Mouse (Mus musculus) cerebellum, adult 2 months (tissue): ENCODE results near the gene Stox1. TPM values are rescaled to one million over a fixed set of nuclear protein-coding genes. Genes with fewer than 3 reads are reported as not detected.
"Not testable (repeated sequence)": the region's sequence is repeated elsewhere in the genome, so short reads cannot be mapped to it uniquely, and the experiment has no call there.

Source experiments
- DNase-seq, 2 experiments: peaks; one replicate each; pipeline ENCODE4 v3.0.0; 2021
- H3K27ac ChIP-seq: fragments of 200-500 bp; 2 replicates; pipeline ENCODE4 v1.5.1; 2012; ENCODE audit warnings: low read length, control low read depth, inconsistent platforms; ENCODE audit not compliant: insufficient read depth
- H3K27me3 ChIP-seq: fragments of 200-500 bp; 2 replicates; pipeline ENCODE4 v1.6.1; 2012; ENCODE audit warnings: inconsistent platforms, mild to moderate bottlenecking, low read length, moderate library complexity; ENCODE audit not compliant: control insufficient read depth, insufficient read depth
- H3K4me1 ChIP-seq: fragments of 200-500 bp; 2 replicates; pipeline ENCODE4 v1.6.1; 2011; ENCODE audit warnings: low read length; ENCODE audit not compliant: control insufficient read depth, insufficient read depth
- H3K4me3 ChIP-seq: fragments of 200-500 bp; replicated peaks from 2 replicates; pipeline ENCODE3; 2011; ENCODE audit warnings: mild to moderate bottlenecking, low read depth, low read length, control low read depth; ENCODE audit not compliant: insufficient read depth
- CTCF ChIP-seq: fragments of 200-500 bp; IDR thresholded peaks from 2 replicates; pipeline ENCODE4 v1.5.1; 2011; ENCODE audit warnings: low read depth, mild to moderate bottlenecking, control low read depth, low read length, moderate library complexity, borderline replicate concordance; ENCODE audit not compliant: insufficient read depth
- POLR2A ChIP-seq: fragments of 200-500 bp; IDR thresholded peaks from 2 replicates; pipeline ENCODE4 v1.6.1; 2011; ENCODE audit warnings: low read length, control low read depth, borderline replicate concordance; ENCODE audit not compliant: insufficient read depth
- WGBS: fragments of 180-500 bp; shearing (Covaris S2); methylation state at CpG from one replicate; pipeline ENCODE4 v1.1.7; 2018; 5-methylcytosine and 5-hydroxymethylcytosine counted together
- polyA plus RNA-seq: library from polyadenylated mRNA; depleted of rRNA; stranded (reverse); fragments of >200 nt; gene quantifications from 2 replicates; pipeline ENCODE4 v1.2.3, GENCODE M21; 2012; rRNA removed

The Stox1 gene
- 1.4 TPM in 2 replicates for polyA plus RNA-seq

DNA sequence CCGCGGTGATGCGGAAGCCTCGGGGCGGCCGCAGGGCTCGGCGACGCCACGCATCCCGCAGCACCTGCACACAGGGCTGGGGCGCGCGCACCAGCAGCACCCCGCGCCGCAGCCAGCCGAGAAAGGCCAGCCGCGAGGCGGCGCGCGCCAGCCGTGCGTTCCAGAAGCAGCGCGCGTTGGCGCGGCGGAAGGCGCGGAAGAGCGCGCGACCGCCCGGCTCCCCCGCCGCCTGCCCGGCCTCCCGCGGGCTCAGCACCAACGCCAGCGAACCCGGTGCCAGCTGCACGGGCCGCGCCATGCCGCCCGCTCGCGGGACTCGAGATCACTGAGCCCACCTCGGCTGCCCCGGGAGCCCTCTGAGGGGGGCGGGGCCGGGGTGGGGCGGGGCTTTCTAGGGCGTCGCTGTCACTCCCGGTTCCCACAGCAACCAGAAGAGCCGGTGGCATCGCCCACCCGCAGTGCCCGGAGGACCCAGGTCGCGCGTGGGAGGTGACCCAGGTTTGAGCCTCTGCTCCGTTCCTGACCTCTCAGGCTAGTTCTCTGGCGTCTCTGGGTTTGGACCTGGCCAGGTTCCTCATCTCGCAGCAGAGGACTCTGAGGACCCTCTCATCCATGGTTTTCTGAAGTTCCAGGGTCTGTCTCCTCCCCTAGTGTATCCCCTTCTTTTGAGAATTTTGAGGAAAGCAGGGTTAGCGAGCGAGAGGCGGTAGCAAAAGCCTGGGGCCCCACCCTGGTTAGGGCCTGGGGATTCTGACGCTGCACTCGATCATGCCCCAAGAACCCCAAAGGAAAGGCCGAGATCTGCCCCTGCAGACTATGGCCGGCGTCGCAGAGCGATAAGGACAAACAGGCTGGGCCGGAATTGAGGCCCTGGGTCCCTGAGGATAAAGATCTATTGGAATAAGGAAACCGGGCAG, at the start of gene Stox1:
Gene Stox1 (minus strand): TSS at position 358 of the 917 bp plus-strand sequence.
- TF ChIP-seq POLR2A, result no peak
- TF ChIP-seq CTCF, result peak; percentile 38; the same call in 1 of the 2 replicates
- Histone ChIP-seq H3K27ac (0 out of 2 replicates have a peak within 1 kb of the TSS, but pooled peaks have one; percentile 27), H3K4me3 (peak within 1 kb of the TSS; percentile 70), H3K4me1 (no peaks in the 10 kb centered on the region), H3K27me3 (no peaks in the 10 kb centered on the region)
- WGBS, result 2% methylated on average over 83 of the region's 85 CpGs
- peak; percentile 70 to 73 for DNase-seq

DNA sequence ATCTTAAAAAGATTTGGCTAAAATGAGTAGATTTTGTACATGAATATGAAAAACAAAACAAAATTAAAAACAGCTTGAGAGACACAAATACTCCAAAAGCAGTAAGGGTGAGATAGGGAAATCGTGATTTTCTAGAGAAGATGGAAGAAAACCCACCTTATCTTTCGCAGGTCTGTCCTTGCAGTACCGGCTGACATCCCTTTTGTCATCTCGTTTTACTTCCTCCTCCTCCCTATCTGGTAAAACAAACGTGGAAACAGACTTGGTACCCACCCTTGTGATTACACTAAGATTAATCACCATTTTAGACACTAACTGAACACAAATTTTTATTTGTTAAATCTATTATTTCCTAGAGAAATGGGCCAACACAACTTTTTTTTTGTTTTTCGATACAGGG, 24.9 kb upstream of the Stox1 start:
- WGBS, result 86% methylated on average over 6 of the region's 6 CpGs
- Histone ChIP-seq H3K27me3 (no peaks in the 10 kb centered on the region), H3K4me3 (no peak overlapping the region), H3K27ac (no peak overlapping the region), H3K4me1 (no peaks in the 10 kb centered on the region)
- no peak for DNase-seq
- TF ChIP-seq CTCF, result no peak
- no peak for TF ChIP-seq POLR2A

DNA sequence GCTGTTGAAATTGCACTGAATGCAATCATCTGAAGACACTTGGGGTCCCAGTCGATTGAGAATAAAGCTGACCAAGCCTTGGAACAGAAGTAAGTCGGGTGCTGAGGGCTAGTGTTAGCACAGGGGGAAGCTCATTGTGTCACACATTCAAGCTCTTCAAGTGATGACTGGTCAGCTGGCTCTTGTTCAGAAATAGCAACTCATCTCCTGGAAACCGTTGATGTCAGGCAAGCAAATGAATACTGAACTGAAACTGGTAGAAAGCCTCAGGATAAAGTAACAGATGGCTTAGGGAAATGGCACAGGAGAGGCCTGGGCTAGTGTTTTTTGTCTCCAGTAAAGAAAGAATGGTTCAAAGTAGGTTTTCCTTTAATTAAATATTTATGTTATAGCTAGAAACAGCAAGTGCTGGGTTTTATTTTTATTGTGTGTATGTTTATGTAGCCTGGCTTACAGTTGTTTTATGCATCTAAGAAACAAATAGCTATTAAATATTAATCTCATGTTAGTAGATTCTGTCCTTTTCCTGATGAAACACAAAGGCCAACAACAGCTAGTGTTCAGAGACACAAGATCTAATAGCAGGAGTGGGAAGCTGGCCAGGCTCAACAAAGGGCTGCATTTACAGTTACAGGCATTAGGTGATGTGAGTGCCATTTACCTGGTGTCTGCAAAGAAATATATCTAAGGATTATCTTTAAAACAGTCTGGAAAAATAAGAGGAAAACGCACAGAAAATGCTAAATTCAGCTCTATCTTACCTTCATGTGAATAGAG, 14.2 kb upstream of the Stox1 start:
- Histone ChIP-seq H3K4me1 (peaks cover 8% of the 10 kb centered on the region; the same call in 1 of the 2 replicates), H3K4me3 (no peak overlapping the region), H3K27me3 (no peaks in the 10 kb centered on the region), H3K27ac (peak overlapping the region; percentile 87)
- TF ChIP-seq POLR2A (no peak), CTCF (no peak)
- 23% methylated on average over 4 of the region's 4 CpGs for WGBS
- peak; percentile 57 to 87 for DNase-seq

DNA sequence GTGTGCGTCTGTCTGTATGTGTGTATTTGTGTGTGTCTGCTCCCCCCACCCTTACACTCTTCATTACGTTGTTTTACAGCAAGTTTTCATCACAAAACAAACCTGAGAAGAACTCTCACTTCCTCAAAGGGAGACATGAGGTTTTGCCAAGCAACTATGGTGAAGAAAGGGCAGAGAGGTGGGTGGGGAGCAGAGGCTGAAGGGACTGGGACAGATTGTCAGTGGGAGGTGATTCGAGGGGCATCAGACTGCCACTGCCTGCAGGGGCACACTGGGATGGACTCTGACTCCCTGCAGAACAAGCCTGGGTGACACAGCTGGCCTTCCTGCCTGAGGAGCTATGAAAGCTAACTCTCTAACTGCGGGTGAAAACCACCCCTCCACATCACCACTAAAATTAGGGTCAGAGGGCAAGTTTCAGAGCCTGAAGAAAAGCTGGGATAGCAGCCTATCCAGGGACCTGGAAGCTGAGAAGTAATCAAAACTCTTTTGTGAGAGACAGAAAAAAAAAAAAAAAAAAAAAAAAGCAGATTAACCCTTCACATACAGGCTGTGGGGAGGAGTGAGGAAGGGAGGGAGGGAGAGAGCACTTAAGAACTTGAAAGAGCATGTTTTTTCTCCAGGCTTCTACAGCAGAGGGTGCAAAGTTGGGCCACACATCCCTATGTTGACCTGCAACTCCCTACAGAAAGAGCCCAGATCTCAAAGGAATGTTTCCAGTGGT, 11.2 kb upstream of the Stox1 start:
- no peak for DNase-seq
- Histone ChIP-seq H3K27me3 (no peaks in the 10 kb centered on the region), H3K4me1 (peaks cover 8% of the 10 kb centered on the region; the same call in 1 of the 2 replicates), H3K27ac (no peak overlapping the region), H3K4me3 (no peak overlapping the region)
- WGBS, result 46% methylated on average over 4 of the region's 4 CpGs
- TF ChIP-seq CTCF (no peak), POLR2A (no peak)

DNA sequence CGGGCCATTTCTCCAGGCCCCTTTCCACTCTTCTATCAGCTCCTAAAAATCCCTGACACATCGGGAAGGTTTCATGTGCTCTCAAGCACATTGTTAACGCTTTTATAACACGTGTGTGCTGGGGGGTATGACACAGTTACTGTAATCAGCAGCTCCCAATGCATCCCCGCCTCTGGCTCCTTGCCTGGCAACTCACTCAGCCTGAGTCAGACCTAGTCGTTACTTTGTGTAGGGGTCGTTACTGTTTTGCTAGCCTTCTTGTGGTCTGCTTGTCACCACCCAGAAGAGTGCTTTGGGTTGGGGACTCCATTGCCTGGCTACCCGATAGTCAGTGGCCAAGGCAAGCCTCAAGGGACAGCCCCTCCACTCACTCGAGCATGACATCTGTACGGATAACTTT, 4.9 kb upstream of the Stox1 start:
- no peak for DNase-seq
- TF ChIP-seq POLR2A, result no peak
- TF ChIP-seq CTCF, result no peak
- 66% methylated on average over 10 of the region's 10 CpGs for WGBS
- Histone ChIP-seq H3K4me1 (no peaks in the 10 kb centered on the region), H3K4me3 (no peak overlapping the region), H3K27me3 (no peaks in the 10 kb centered on the region), H3K27ac (no peak overlapping the region)

DNA sequence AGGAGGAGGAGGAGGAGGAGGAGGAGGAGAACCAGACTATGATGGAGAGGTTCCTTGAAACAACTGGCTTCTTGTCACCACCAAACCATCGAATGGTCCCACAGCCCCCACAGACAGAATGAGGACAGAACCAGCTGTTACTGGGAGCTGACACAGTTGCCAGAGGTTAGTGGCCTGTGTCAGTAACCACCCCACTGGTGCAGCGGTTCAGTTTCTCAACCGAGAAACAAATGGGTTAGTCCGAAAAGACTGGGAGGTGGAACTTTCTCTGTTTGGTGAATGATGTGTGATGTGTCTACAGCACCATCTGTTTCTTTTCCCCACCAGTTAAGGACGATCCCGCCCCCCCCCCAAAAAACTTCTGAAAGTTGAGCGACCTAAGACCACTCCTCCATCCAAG, 992 bp downstream of the Stox1 start:
- H3K27me3 ChIP-seq, result no peaks in the 10 kb centered on the region
- WGBS, result 30% methylated on average over 7 of the region's 7 CpGs
- TF ChIP-seq CTCF, result no peak
- no peak for TF ChIP-seq POLR2A
- H3K4me3 ChIP-seq, result no peak overlapping the region
- no peak for DNase-seq
- H3K27ac ChIP-seq, result no peak overlapping the region
- H3K4me1 ChIP-seq, result no peaks in the 10 kb centered on the region

DNA sequence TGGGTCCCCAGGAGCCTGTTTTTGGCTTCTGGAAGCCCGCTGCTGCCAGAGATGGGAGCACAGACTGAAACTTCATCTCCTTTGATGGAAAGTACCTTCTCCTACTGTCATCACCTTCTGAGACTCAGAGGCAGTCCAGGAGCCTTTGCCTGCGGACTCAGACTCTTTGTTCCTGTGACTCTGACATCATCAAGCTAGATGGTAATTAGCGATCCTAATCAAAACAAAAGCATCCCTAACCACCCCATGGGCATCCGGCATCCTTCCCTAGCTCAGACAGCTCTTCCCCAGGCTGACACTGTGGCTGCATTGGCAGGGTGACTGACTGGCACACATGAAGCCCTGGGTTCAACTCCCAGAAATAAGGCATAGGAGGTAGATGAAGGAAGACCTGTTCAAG, 3.2 kb downstream of the Stox1 start:
- 46% methylated on average over 4 of the region's 4 CpGs for WGBS
- DNase-seq, result no peak
- Histone ChIP-seq H3K4me1 (no peaks in the 10 kb centered on the region), H3K27ac (no peak overlapping the region), H3K4me3 (no peak overlapping the region), H3K27me3 (no peaks in the 10 kb centered on the region)
- TF ChIP-seq CTCF (no peak), POLR2A (no peak)

DNA sequence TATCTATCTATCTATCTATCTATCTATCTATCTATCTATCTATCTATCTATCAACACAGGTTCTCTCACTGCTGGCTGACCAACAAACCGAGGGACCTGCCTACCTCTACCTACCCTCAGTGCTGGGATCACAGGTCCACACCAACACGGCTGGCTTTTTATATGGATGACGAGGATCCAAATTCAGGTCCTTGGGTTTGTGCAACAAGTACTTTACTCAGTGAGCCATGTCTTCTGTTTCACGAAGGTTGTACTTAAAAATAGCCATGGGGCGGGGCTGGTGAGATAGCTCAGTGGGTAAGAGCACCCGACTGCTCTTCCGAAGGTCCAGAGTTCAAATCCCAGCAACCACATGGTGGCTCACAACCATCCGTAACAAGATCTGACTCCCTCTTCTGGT, 5.4 kb downstream of the Stox1 start:
- H3K27me3 ChIP-seq, H3K4me1 ChIP-seq, H3K4me3 ChIP-seq, DNase-seq, H3K27ac ChIP-seq: not testable (repeated sequence)
- 91% methylated on average over 8 of the region's 8 CpGs for WGBS
